Mouse (Mus musculus): ENCODE data around the gene Ppp6r1.

Ppp6r1 gene

DNA sequence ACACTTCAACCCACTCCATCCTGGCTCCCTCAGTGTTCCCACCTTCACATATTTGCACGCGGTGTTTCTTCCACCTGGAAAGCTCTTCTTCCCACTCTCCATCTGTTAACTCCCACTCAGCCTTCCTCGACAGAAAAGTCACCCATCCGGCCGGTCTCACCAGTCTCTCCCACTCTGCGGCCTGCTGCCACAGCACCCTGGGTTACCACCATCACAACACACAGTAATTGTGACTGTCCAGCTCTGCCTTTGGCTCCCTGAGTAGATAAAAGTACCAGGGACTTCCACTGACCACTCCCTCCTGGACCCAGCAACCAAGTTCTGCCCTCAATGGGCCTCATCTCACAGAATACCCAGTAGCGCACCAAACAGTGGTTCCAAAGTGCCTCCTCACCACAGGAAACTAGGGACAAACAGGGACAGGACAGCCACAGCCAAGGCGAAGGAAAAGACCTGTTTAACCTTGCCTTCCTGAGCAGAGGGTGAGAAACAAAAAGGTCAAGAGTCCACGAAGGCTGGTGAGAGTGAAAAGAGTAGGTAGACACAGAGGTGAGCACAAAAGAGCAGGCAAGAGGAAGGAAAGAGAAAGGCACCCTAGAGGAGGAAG, 1.2 kb downstream of the Ppp6r1 start:
- DNase-seq (ENCODE audit: low spot score), result no peak

- no peak for DNase-seq (ENCODE audit: low spot score)
Observed at GRCm38 (mm10) chr7:4656818-4657217, 2.0 kb downstream of the Ppp6r1 start.

GRCm38 (mm10) chr7:4655916-4656315, 2.9 kb downstream of the Ppp6r1 start:
- no peak for DNase-seq (ENCODE audit: low spot score)

DNA sequence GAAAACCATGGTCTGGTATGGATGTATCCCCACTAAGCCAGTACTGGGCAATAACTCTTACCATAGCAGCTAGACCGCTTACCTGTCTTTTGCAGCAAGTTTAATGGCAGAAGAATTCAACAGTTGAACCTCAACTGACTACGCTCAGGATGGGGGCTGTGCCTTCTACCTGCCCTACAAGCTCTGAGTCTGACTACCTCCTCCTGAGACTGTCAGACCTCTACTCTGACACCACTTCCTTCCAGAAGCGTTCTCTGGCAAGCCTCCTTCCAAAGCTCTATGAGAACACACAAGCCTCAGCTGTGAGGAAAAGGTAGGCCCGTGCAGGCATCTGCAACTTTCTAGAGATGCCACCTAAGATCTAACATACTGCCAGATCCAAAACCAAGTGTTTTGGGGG, 3.4 kb downstream of the Ppp6r1 start:
- no peak for DNase-seq (ENCODE audit: low spot score)

GRCm38 (mm10) chr7:4654221-4654620, 4.6 kb downstream of the Ppp6r1 start:
- DNase-seq (ENCODE audit: low spot score), result no peak

DNA sequence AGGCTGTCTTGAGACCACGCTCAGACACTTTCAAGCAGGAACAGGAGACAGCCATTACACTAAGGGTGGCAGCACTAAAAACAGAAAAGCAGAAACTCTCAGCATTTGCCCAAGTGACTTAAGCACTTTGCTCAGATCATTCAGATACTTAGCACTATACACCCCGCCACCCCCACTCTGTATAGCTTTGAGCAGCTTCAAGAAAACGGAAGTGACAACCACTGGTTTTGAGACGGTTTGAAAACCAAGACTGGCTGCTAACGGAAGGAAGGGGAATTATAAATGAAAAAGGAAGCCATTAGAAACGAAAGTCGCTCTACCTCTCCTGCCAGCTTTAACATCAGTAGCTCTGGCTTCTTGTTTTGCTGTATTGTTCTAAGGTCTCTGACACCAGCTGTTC, 5.0 kb downstream of the Ppp6r1 start:
- no peak for DNase-seq (ENCODE audit: low spot score)

- no peak for DNase-seq (ENCODE audit: low spot score)
Observed at GRCm38 (mm10) chr7:4653351-4653750, 5.5 kb downstream of the Ppp6r1 start.

GRCm38 (mm10) chr7:4652726-4653125, 6.1 kb downstream of the Ppp6r1 start:
- DNase-seq (ENCODE audit: low spot score), result no peak

DNA sequence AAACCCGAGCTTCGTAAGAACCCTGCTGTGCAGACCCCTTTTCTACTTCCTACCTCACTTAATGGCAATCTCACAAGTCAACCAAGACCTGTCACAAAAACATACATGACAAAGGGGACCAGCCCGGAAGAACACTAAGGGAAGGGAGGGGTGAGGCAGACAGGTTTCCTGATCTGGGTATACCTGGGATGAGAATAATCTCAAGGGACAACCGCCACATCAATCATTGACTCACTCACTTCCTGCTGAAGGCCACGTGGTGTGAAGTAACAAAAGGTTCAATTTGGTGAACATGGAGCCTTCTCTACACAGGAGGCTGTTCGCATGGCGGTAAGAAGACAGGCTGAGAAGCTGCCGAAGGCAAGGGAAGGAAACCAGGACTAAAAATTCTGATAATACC, 7.2 kb downstream of the Ppp6r1 start:
- DNase-seq (ENCODE audit: low spot score), result no peak

- DNase-seq (ENCODE audit: low spot score), result no peak
Observed at GRCm38 (mm10) chr7:4647992-4648391, 10.8 kb downstream of the Ppp6r1 start.

- no peak for DNase-seq (ENCODE audit: low spot score)
Observed at GRCm38 (mm10) chr7:4647291-4647690, 11.5 kb downstream of the Ppp6r1 start.

DNA sequence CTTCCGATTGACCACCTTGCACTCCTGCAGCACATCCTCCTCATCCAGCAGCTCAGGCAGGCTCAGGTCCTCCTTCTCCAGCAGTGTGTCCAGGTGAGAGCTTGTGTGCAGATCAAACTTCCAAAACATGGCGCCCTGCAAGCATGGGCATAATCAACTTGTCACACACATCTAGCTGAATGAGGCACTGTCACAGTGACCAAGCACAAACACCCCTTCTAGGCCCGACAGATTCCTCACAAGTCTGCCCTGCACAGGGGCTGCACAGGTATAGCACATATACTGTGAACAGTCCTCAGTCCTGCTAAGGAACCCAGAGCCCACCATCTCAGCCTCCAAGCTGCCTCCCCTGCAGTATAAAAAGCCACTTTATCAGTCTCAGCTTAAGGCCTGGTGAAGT, 12.0 kb downstream of the Ppp6r1 start:
- no peak for DNase-seq (ENCODE audit: low spot score)

DNA sequence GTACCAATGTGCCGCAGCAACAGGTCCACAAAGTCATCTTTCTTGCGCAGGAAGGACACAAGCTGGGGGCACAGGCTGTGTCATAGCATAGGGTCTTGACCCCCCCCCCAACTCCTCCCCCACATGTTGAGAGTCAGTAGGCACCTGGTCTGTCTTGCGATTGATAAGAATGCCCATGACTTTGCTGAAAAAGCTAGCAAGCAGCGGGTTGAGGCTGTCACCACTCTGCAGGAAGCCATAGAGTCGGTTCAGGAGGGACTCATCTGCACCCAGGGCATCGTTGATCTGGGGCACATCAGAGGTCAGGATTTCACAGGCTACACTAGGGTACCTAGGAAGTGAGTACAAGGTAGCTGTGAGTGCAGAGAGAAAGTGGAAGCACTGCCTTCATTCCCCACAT, 15.6 kb downstream of the Ppp6r1 start:
- DNase-seq (ENCODE audit: low spot score), result no peak

DNA sequence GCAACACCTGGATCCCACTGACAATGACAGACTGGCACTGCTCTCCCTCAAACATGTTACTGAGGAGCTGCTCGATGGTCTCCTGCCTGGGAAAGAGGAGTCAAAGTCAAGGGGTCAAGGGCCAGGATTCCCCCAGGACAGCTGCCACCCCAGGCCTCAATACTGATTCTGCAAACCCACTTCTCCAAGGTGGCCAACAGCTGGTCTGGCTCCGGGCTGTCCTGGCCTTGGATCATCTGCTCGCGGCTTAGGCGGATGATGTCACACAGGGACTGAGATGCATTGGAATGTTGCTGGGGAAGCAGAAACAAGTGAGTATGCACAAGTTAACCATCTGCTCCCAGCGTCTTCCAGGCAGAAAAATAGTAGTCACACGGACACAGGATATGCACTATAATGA, 16.9 kb downstream of the Ppp6r1 start:
- no peak for DNase-seq (ENCODE audit: low spot score)

DNA sequence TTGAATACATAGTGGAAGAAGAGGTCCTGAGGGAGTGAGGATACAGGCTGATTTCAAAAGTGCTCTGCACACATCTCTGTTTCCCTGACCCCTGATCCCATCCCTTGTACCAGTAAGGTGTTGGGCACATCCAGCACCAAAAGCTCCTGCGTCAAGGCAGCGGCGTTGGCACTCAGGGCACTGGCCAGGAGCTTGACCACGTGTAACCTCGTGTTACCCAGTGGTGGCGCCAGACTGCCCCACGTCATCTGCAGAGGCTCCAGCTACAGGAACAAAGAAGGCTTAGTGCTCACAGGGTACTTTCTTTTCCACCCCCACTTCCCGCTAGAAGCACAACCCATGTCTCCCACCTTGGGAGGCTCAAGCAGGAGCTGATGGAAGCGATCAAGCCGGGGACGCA, 17.7 kb downstream of the Ppp6r1 start:
- DNase-seq (ENCODE audit: low spot score), result no peak

GRCm38 (mm10) chr7:4636179-4636578, 22.6 kb downstream of the Ppp6r1 start:
- DNase-seq (ENCODE audit: low spot score), result no peak

DNA sequence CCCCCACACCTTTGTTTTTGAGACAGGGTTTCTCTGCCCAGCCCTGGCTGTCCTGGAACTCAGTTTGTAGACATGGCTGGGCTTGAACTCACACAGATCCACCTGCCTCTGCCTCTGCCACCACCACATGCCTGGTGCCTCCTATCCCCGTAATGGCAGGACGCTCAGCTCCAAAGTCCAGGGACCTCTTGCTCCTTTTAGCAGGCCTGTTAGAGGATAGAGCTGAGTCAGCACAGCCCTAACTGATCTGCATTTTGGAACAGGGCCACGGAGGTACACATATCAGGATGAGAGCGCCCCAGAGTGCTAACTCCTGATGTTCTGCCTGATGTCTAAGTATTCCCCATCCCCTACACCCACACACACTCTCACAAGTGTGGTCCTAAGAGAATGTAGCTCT, 27.8 kb downstream of the Ppp6r1 start, which contains the start of gene Tmem86b:
Tmem86b (minus strand) TSS at position 392 of the 400 bp plus-strand sequence.
- DNase-seq (ENCODE audit: low spot score), result no peak

DNA sequence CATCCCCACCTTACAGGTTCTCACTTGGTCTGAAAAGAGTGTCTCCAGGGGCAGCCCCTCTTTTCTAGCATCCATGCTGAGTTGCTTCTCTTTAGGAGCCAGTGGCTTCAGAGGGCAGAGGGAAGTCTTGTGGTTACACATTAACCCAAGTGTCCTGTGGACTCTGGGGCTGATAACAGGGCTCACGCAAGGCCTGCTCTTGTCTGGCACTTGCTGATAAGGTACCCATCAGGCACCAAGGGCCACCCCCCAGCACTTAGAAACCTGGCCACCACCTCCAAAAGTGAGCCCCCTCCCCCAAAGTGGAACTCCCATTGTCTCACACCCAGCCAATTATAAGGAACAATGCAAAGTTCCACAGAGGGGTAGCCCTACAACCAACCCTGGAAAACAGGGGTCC, 28.6 kb downstream of the Ppp6r1 start:
- DNase-seq (ENCODE audit: low spot score), result no peak

DNA sequence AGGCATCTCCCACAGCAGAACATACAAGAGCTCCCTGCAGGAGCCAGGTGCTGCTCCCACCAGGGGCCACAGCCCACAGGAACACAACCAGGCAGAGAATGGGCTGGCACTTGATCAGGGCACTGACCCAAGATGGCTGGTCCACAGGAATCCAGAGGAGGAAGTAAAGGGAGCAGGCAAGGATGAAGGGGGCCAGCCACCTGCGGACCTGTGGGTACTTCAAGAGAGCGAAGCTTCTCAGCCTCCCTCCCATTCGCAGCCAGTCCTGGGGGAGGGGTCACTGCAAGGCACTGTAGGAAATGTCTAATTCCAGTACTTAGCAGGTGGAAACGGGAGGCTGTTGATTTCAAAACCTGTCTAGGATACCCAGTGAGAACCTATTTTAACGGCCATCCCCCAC, 29.2 kb downstream of the Ppp6r1 start:
- no peak for DNase-seq (ENCODE audit: low spot score)

GRCm38 (mm10) chr7:4625928-4626327, 32.9 kb downstream of the Ppp6r1 start:
- no peak for DNase-seq (ENCODE audit: low spot score)

DNA sequence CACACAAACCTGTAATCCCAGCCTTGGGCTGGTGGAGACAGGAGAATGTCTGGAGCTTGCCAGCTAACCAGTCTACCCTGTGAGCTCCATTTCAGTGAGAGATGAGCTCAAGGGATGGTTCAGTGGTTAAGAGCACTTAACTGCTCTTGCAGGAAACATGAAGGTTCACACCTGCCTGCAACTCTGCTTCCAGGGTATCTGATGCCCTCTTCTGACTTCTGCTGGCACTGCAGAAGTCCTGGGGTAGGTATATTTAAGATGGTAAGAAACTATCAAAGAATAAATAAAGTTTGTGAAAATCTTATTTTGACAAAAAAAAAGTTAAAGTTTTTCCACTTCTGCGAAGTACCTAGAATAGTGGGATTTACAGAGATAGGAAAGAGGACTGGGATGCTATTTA, 34.5 kb downstream of the Ppp6r1 start:
- no peak for DNase-seq (ENCODE audit: low spot score)

- DNase-seq (ENCODE audit: low spot score), result no peak
Observed at GRCm38 (mm10) chr7:4623544-4624189, 35.2 kb downstream of the Ppp6r1 start.

GRCm38 (mm10) chr7:4619979-4620378, 38.8 kb downstream of the Ppp6r1 start:
- DNase-seq (ENCODE audit: low spot score), result no peak

DNA sequence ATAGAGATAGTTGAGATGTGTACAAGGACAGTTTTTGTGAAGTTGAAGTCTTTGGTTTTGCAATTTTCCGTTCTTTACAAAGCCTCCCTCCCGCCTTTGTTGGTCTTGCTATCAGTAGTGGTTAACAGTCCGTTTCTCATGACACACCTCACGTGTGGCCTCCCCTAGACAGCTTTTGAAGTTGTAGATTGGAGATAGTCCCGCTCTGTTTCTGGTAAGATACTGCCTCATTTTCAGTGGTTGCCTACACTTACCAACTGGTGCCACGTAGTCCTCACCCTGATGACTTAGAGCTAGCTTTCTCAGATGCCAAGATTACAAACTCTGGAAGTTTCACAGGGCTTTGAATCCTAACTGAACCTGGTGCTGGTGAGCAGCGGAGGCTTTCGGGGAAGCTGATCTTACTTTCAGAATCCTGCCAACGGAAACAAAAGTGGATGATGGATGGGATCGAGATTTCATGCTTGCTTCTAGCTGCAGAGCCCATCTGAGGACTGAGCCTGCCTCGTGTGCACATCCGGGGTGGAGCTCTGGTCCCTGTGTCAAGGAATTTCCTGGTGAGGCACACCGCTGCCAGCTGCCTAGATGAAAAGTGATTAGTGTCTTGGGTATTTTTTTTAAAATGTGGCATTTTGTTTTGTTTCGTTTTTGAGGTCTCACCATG, 44.9 kb downstream of the Ppp6r1 start:
- no peak for DNase-seq (ENCODE audit: low spot score)

All from ovary, postnatal 10 days (tissue).